Mouse (Mus musculus) adipocyte (in vitro differentiated cells): ENCODE results near the gene Mon2.
"Not testable (repeated sequence)": the region's sequence is repeated elsewhere in the genome, so short reads cannot be mapped to it uniquely, and the experiment has no call there.

Source experiments
- DNase-seq: peaks from one replicate; pipeline ENCODE4 v3.0.0-alpha.2; 2016; ENCODE audit warnings: low spot score

Gene Mon2

DNA sequence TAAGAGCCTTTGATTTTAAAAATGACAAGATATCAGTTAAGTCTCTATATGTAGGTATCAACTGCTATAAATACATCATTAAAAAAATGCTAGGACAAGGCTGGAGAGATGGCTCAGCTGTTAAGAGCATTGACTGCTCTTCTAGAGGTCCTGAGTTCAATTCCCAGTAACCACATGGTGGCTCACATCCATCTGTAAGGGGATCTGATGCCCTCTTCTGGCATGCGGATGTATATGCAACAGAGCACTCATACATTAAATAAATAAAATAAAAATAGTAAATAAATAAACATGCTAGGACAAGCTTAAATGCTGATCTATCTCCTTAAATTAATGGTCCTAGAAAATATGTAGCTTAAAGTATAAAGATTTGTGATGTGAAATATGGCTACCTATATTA, 19.2 kb downstream of the Mon2 start:
- no peak for DNase-seq

DNA sequence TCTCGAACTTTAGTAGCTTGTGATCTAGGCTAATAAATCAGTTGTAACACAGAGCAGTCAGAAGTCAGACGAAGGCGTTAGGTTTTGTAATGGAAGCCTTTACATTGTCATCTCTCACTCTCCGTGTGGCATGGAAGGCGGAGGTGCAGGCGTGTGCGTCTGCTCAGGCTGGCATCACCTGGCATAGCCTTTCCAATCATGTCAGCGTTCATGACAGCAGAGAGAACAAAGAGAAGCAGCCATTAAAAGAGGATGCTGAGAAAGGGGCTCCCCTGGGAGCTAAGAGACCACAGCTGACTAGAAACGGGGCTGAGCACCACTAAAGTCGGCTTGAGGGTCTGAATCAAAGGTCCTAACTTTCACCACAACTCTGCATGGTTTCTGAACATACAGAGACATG, 19.8 kb downstream of the Mon2 start:
- DNase-seq: no peak

DNA sequence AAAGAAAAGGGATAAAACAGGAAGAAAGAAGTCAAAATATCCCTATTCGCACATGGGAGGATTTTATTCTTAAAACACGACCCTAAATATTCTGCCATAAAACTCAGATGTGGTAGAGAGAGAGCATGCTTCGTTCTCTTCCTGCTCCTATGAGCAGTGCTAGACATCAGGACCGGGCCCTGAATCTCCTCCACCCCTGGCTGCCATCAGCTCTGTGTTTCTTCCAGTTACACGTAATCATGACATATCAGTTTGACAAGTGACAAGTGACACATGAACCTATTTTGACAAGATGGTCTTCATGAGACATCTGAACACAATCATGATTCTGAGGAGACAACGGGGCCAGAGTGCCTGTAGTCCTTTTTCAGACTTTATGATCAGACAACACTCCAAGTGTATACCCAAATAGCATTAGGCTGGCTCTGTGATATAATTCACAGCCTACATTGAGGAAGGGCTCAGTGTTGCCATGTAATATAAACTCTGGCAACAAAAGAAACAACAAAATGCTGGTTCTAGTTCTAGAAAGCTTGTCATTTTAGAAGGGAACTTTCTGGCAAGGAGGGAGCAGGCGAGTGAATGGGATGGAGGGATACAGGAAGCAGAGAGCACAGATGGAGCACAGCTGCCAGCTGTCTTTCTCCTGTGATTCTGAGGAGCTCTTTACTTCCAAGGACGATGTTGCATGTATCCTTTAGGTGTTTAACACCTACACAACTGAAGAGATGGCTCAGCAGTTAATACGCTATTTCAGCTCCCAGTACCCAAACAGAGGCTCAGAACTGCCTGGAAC, 20.9 kb downstream of the Mon2 start:
- no peak for DNase-seq

- DNase-seq: no peak
Measured at GRCm38 (mm10) chr10:123053557-123053956, 22.7 kb downstream of the Mon2 start.

DNA sequence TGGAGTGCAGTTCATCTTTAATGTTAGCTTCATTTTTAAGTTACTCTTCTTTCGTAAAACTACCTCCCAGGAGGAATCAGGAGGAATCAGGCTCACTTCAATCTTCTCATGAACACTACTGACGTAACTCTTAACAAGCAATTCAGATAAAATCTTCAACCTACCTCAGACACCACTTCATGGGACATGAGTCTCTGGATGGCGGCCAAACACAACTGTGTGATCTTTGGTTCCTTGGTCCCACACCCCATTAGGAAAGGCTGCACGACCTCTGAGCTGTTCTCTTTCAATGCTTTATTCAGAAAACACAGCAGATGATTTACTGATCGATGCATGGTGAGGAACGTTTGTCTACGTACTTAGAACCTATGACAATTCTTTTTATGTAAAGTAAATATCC, 24.3 kb downstream of the Mon2 start:
- peak; percentile 35 for DNase-seq

GRCm38 (mm10) chr10:123048730-123049129, 27.6 kb downstream of the Mon2 start:
- no peak for DNase-seq

GRCm38 (mm10) chr10:123039936-123040335, 36.4 kb downstream of the Mon2 start:
- no peak for DNase-seq

DNA sequence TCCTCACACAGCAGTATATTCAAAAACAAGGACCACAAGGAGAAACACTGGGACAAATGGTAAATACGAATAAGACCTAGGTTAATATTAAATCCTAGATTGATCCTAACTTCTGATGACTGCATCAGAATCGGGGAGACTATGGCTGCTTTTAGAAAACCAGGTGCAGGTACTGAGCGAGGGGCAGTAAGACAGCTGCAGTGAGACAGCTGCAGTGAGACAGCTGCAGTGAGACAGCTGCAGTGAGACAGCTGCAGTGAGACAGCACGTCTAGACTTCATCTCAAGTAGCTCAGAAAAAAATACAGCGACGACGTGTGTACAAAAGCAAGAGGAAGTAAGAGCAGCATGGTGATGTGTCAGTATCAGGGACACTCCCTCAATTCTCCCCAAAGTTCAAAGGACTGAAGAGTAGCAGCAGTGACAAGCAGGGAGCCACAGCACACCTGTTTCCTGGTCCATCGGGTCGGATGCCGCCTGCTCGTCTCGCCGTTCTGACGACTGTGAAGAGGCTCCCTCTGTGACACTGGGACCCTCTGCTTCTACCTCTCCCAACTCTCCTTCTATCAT, 44.1 kb downstream of the Mon2 start:
- no peak for DNase-seq

DNA sequence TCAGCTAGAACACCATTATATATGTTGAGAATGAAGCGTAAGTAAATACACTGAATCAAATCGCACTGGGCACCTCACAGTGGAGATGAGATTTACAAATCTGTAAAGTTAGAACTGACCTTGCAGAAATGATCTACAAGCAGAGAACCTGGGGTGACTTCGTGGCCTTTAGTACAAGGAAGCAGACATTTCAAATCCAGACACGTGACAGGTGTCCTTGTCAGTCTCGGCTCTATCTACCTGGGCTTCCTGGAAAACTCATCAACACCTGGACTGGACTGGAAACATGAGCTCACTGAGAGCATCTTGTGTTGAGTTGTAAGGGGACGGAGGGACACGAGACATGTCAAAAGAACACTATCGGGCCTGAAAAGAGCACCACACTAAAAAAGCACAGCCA, 44.9 kb downstream of the Mon2 start:
- no peak for DNase-seq

GRCm38 (mm10) chr10:123030589-123030988, 45.7 kb downstream of the Mon2 start:
- no peak for DNase-seq

DNA sequence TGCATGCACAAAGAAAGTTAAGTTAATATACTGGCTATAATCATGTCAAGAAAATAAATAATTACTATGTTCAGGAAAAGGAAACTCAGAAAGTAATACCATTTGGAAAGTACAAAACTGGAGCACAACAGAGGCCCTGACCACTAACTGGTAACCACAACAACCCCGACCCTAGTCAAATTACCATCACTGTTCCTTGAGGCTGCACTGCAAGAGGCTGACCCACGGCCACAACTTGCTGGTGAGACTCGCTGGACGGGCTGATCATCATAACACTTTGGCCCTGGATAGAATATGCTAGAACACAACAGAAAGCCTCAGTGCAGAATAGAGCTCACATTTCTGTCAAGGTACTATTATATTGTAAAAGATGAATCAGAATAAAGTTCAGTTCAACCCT, 47.4 kb downstream of the Mon2 start:
- no peak for DNase-seq

- not testable (repeated sequence) for DNase-seq
Measured at GRCm38 (mm10) chr10:123026736-123027135, 49.6 kb downstream of the Mon2 start.

DNA sequence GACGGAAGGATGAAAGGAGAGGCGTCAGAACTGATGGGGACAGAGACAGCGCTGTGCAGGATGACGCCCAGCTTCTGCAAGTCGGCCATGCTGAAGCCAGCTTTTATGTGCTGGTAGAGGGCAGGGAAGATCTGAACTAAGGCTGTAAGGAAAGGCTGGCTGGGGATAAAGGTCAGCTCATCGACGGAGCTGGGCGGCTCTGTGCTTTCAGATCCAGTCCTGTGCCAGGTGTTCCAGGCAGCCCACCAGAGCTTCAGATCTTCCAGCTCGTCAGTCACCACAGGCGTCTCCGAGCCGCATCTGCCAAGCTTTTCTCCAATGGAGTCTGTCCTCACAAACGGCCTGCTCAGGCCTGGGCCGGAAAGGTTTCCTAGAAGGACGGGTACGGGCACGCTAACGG, 62.9 kb downstream of the Mon2 start:
- no peak for DNase-seq

GRCm38 (mm10) chr10:123011421-123011820, 64.9 kb downstream of the Mon2 start:
- no peak for DNase-seq

DNA sequence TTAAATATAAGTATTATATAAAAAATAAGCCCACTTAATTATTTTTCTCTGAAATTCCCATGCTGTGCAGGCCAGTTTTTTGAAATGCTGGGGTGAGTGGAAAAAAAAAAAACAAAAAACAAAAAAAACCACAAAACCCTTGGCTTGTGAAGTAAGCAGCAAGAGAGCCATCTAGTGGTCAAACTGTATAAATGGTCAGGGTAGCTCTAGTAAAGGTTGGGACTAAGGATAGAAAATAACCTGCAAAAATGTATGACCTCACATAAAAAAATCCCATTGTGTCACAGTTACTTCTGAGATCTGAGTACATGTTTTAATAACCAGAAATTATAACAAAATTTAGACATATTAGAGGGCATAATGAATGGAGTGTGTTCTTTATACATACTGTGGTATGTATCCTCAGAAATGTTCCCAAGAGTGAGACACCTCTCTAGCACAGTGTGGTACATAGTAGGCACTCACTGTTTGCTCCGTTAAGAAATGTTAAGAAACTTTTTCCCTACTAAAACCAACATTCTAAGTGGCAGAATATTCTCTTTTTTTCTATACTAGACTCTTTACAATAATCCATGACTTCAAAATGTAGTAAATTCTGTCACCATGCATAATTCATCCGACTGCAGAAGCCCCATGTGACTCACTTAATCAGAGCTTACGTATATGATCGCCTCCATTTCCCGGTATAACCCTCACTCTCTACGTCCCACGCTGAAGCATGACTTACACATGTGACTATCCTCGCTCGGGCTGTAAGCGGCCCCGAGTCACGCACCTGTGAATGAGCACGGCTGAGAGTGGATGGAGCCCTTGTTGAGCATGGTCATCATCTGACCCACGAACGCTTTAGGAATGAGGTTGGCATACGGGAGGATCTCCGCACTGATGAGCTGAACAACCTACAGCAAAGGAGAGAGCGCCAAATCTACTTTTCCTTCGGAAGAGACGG, 70.8 kb downstream of the Mon2 start:
- DNase-seq: peak; percentile 72

- DNase-seq: no peak
Measured at GRCm38 (mm10) chr10:123004475-123005236, 71.6 kb downstream of the Mon2 start.

- no peak for DNase-seq
Measured at GRCm38 (mm10) chr10:123001985-123002384, 74.3 kb downstream of the Mon2 start.

GRCm38 (mm10) chr10:123001363-123001762, 74.9 kb downstream of the Mon2 start:
- DNase-seq: no peak

DNA sequence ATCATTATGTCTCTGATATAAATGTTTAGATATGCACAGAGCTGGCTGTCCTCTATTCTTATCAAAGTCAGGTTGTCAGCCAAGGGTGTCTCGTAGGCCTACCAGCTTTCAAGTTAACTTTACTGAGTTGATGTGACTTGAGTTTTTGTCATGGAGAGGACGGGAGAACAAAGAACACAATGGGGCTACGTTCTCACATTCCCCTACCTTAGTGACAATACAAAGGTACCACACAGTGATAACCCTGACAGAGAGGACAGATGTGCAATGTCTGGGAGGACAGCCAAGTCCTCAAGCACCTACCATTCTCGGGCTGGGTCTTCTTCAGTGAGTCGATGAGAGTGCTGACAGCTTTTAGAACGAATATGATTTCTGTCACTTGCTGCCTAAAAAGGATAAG, 76.9 kb downstream of the Mon2 start:
- no peak for DNase-seq

GRCm38 (mm10) chr10:122997852-122998251, 78.5 kb downstream of the Mon2 start:
- DNase-seq: no peak

- no peak for DNase-seq
Measured at GRCm38 (mm10) chr10:122994402-122995107, 81.8 kb downstream of the Mon2 start.
